Mouse (Mus musculus) brain, embryonic 14.5 days (tissue): ENCODE data around the gene Npnt.

Experiments
- CTCF ChIP-seq: fragments of 200-500 bp; IDR thresholded peaks from 2 replicates; pipeline ENCODE4 v1.5.1; 2012; ENCODE audit warnings: inconsistent platforms, mild to moderate bottlenecking, moderate library complexity, borderline replicate concordance; ENCODE audit not compliant: insufficient read depth, insufficient read length; ENCODE audit errors: extremely low read depth
- POLR2A ChIP-seq: fragments of 200-500 bp; IDR thresholded peaks from 2 replicates; pipeline ENCODE4 v1.6.1; 2012; ENCODE audit warnings: mild to moderate bottlenecking, inconsistent platforms, borderline replicate concordance; ENCODE audit not compliant: poor library complexity, insufficient read depth, insufficient read length, severe bottlenecking; ENCODE audit errors: extremely low read depth

DNA sequence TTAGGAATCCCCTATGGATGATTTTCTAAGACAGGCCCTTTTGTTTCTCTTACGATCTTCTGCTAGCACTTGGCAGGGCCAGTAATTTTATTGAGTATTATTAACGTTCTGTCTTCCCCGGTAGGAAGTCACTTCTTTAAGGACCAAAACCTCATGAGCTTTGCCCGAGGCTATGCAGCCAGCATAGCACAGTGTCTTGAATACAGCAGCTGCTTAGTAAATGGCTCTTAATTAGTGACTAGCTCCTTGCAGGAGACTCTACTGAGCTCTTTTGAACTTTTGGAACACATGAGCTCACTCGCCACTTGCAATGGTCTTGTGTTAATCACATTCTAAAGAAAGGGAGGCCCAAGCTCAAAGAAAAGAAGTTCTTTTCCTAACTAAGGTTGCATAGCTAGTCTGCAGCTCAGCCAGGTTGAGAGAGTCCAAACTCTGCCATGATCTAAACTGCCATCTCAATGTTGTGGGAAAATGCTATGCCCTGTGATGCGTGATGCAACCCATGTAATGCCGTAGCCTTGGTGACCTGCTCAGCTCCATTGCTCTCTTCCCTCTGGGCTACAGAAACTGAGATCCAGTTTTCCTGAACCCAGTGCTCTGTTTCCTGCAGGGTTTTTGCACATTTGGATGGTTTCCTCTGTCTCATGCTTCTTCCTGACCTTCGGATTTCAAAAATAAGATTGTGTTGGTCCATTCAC, 42.4 kb downstream of the Npnt start:
- TF ChIP-seq POLR2A (no peak), CTCF (no peak)
